Mouse (Mus musculus) macrophage (primary cell): ENCODE measurements around the gene Smarcd1. TPM values are rescaled to one million over a fixed set of nuclear protein-coding genes. Genes with fewer than 3 reads are reported as not detected.

Source experiments
- H3K27ac ChIP-seq: fragments of 350-480 bp; formaldehyde crosslinking; 2 replicates; pipeline ENCODE4 v1.9.0; 2021
- H3K36me3 ChIP-seq: fragments of 350-480 bp; formaldehyde crosslinking; 2 replicates; pipeline ENCODE4 v1.9.0; 2021; ENCODE audit errors: inconsistent target
- H3K4me3 ChIP-seq: fragments of 350-480 bp; formaldehyde crosslinking; 2 replicates; pipeline ENCODE4 v1.9.0; 2021; ENCODE audit errors: inconsistent target
- H3K79me2 ChIP-seq: fragments of 350-480 bp; formaldehyde crosslinking; 2 replicates; pipeline ENCODE4 v1.9.0; 2021; ENCODE audit errors: inconsistent target
- WGBS: methylation state at CpG from one replicate; pipeline ENCODE4 v1.1.7; 2026; ENCODE audit warnings: inconsistent platforms; ENCODE audit not compliant: missing documents; 5-methylcytosine and 5-hydroxymethylcytosine counted together
- polyA plus RNA-seq: library from polyadenylated mRNA; stranded (reverse); fragments of 250-400 nt; gene quantifications from 3 replicates; pipeline ENCODE4 v1.2.4, GENCODE M21; 2018; ENCODE audit warnings: inconsistent platforms

Gene Smarcd1
- polyA plus RNA-seq, 1 experiment from 2014 or later = 14.7 TPM

DNA sequence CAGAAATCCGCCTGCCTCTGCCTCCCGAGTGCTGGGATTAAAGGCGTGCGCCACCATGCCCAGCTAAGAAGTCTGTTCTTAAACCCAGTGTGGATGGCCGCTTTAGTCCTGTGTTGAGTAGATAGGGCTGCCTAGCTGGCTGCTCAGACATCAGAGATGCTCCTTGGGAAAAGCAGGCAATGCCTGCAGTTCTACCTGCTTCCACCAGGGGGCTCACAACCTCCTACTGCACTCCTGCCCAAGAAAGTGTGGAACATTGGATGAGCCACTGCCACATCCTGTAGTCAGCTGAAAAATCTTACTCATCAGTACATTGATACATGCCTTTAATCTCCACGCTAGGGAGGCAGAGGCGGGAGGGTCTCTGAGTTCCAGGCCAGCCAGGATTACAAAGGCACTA, 12.9 kb downstream of the Smarcd1 start:
- peaks cover 28% of the 10 kb centered on the region for H3K36me3 ChIP-seq
- no peaks in the 10 kb centered on the region for H3K79me2 ChIP-seq
- no peak overlapping the region for H3K4me3 ChIP-seq
- 57% methylated on average over 6 of the region's 7 CpGs for WGBS
- no peak overlapping the region for H3K27ac ChIP-seq

DNA sequence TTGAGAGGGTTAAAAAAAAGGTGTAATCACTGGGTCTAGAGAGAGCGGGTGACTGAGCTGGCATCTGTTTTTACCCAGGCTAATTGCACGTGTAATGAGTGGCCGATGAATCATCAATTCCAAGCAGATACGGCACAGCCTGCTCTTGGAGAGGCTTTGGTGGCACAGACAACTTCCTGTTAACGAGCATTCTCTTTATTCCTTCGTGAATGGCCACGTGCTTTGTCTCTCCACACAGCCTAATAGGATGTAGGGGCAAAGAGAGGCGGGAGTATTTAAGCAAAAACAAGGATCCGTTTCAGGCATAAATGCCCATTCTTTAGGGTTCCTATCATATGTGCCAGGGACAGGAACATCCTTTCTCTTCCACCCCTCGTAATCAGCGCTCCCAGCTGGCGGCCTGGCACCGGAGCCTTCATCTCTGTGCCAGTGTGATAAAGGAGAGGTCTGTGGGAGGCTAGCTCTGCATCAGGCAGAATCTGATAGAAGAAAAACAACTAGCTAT, 13.5 kb downstream of the Smarcd1 start:
- Histone ChIP-seq H3K4me3 (no peak overlapping the region), H3K27ac (no peak overlapping the region), H3K79me2 (no peaks in the 10 kb centered on the region), H3K36me3 (peaks cover 24% of the 10 kb centered on the region)
- 77% methylated on average over 13 of the region's 13 CpGs for WGBS

DNA sequence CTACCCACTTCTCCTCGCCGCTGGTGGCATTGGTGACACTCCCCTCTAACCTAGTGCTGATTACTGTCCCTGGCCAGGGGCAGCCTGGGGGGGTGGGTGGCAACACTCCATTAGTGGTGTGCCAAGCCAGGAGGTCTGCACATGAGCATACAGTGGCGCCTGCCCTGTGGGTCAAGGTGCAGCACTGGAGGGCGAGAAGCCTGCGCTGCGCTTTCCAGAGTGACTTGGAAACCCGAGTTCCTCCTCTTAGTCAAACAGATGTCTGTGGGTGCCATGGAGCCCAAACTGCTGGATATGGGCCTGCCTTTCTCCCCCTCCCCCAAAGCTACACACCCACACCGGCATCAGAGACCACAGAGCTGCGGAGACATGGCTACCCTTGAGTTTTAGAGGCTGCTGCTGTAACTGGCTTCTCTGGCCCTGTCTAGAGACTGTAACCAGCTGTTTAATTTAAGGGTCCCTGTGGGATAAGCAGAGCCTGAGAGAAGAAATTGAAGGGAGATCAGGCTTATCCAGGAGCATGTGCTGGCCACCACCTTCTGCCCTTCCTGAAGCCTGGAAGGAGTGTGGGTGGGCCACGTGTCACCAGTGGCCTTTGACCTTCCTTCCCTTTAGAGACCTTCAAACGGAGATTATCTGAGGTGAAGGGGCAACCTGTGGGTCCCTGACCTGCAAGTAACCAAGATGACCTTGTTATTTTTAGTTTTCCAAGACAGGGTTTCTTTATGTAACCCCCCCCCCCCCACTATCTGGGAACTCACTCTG, 14.2 kb downstream of the Smarcd1 start:
- H3K36me3 ChIP-seq = peaks cover 17% of the 10 kb centered on the region
- H3K4me3 ChIP-seq = no peak overlapping the region
- WGBS = 90% methylated on average over 11 of the region's 11 CpGs
- no peaks in the 10 kb centered on the region for H3K79me2 ChIP-seq
- no peak overlapping the region for H3K27ac ChIP-seq

DNA sequence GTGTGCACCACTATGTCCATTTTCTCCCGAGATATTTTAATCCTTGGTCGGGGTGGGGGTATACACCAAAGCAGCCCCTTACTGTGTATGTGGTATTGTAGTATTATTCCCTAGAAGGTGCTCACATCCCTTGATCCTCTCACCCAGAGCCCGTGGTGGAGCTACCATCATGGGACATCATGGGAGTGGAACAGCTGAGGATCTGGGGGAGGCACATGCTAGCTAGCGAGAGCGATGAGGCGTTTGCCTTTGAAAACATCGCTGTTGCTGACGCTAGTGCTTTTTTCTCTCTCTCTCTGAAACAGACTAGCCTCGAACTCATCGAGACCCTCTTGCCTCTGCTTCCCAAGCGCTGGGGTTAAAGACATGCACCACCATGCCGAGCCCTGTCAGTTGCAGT, 14.9 kb downstream of the Smarcd1 start:
- 95% methylated on average over 9 of the region's 12 CpGs for WGBS
- Histone ChIP-seq H3K27ac (no peak overlapping the region), H3K4me3 (no peak overlapping the region), H3K79me2 (no peaks in the 10 kb centered on the region), H3K36me3 (peaks cover 10% of the 10 kb centered on the region)

DNA sequence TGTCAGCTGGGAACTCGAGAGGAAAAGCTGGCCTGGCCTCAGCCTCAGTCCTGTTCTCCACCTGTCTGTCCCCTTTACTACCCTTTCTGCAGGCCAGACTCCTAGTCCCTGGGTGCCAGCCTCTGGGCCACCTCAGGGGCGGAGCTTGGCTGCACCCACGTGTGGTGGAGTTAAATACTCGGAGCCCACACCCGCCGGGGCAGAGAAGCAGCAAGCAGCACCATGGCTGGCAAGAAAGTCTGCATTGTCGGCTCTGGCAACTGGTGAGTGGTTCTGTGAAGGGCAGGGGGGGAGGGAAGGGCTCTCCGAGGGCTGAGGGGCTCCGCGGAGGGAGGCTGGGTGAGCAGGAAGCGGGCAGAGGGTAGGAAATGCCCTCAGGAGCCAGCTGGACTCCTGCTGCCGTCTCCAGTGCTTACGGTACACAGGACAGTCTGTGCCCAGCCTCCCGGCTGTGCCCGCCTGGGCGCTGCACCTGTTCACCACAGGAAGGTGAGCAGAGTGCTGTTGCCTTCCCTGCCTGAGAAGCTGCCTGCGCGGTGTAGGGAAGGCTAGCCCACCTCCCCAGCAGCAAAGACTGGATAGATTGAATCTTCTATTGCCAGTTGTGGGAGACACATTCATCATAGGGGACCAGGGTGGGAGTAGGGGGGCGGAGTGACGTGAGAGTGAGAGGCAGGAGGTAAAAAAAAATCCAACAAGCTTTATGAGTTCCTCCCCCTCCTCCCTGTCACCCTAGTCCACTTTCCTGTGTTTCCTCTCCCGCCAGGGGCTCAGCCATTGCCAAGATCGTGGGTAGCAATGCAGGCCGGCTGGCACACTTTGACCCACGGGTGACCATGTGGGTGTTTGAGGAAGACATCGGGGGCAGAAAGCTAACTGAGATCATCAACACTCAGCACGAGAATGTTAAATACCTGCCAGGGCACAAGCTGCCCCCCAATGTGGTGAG, 15.7 kb downstream of the Smarcd1 start, which contains the start of gene Gpd1:
Gpd1 (plus strand) TSS at position 130 of the 949 bp plus-strand sequence.
- WGBS = 28% methylated on average over 26 of the region's 26 CpGs
- no peak within 1 kb of the TSS for H3K4me3 ChIP-seq
- peaks cover 2% of the 10 kb centered on the region for H3K36me3 ChIP-seq
- no peaks in the 10 kb centered on the region for H3K79me2 ChIP-seq
- no peak within 1 kb of the TSS for H3K27ac ChIP-seq

DNA sequence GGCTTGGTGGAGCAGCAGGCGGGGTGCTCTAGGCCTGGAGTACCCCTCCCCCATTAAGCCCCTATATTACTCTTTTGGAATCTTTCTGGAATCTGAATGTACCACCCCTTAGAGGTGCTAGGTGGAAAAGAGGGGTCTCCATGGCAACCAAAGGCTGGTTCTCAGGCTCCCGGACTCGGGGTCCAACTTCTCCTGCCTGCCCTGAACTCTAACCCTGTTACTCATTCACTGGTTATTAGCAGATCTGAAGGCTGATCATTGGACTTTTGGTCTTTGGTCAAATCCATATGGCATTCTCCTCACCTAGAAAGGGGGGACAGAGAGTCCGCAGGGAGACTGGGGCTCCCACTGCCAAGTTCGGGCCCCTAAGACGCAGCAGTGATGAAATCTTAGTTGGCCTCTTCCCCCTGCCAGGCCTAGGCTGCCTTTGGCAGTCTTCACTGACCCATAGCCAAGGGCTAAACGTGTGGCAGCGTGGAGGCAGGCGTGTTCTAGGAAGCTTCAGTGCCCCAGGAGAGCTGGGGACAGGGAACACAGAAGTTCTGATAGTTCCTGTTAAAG, 16.6 kb downstream of the Smarcd1 start:
- Histone ChIP-seq H3K27ac (no peak overlapping the region), H3K79me2 (no peaks in the 10 kb centered on the region), H3K4me3 (no peak overlapping the region), H3K36me3 (no peaks in the 10 kb centered on the region)
- WGBS = 95% methylated on average over 9 of the region's 9 CpGs

DNA sequence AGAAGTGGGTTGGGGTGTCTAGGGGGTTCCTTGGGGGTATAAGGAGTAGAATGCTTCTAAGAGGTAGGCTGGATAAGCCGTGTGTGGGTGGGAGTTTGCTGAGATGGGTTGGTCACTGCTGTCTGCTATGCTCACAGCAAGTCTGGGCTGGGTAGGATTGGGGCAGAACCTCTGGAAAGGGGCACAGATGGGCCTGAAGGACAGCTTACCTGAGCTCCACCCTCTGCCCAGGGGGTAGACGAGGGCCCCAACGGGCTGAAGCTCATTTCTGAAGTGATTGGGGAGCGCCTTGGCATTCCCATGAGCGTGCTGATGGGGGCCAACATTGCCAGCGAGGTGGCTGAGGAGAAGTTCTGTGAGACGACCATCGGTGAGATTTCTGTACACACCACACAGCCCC, 17.9 kb downstream of the Smarcd1 start:
- no peak overlapping the region for H3K27ac ChIP-seq
- H3K4me3 ChIP-seq = no peak overlapping the region
- no peaks in the 10 kb centered on the region for H3K36me3 ChIP-seq
- WGBS = 89% methylated on average over 7 of the region's 8 CpGs
- H3K79me2 ChIP-seq = no peaks in the 10 kb centered on the region

DNA sequence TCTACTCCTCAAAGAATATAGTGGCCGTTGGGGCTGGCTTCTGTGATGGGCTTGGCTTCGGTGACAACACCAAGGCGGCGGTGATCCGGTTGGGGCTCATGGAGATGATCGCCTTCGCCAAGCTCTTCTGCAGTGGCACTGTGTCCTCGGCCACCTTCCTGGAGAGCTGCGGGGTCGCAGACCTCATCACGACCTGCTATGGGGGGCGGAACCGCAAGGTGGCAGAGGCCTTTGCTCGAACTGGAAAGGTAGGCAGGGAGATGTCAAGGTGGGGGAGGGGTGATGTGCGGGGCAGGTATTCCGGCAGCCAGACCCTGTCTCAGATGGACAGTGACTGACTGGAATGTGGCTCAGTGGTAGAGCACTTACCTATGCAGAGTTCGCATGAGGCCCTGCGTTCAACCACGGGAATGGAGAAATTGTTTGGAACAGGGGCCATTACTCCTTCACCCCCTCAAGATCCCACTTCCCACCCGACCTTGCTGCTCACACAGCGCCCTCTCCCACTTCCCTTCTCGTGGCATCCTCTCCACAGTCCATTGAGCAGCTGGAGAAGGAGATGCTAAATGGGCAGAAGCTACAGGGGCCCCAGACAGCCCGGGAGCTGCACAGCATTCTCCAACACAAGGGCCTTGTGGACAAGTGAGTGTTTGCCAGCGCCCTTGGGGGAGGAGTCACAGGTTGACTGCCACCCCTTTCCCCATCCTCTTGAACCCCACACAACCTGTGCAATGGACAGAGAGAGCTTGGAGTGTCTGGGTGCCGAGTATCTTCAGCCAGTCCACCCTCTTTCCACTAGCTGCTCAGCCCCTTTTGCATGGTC, 20.2 kb downstream of the Smarcd1 start:
- Histone ChIP-seq H3K79me2 (peaks cover 13% of the 10 kb centered on the region), H3K27ac (no peak overlapping the region), H3K36me3 (no peaks in the 10 kb centered on the region), H3K4me3 (no peak overlapping the region)
- WGBS = 86% methylated on average over 25 of the region's 25 CpGs

DNA sequence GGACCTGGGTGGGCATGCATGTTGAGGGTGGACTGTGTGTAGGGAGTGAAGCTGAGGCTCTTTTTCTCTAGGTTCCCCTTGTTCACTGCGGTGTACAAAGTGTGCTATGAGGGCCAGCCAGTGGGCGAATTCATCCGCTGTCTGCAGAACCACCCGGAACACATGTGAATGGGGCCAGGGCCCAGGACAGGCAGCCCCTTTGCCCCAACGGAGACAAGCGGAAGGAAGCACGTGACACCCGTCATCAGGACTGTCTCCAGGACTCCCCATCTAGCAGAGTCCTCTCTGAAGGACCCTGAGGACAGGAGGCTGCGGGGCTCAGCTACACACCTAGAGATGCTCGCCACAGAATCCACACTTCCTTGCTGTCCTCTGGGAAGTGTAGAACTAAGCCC, 21.2 kb downstream of the Smarcd1 start:
- peak overlapping the region; percentile 75; the same call in 1 of the 2 replicates for H3K4me3 ChIP-seq
- H3K79me2 ChIP-seq = peaks cover 23% of the 10 kb centered on the region
- WGBS = 60% methylated on average over 10 of the region's 10 CpGs
- peaks cover 8% of the 10 kb centered on the region for H3K36me3 ChIP-seq
- H3K27ac ChIP-seq = peak overlapping the region; percentile 92

DNA sequence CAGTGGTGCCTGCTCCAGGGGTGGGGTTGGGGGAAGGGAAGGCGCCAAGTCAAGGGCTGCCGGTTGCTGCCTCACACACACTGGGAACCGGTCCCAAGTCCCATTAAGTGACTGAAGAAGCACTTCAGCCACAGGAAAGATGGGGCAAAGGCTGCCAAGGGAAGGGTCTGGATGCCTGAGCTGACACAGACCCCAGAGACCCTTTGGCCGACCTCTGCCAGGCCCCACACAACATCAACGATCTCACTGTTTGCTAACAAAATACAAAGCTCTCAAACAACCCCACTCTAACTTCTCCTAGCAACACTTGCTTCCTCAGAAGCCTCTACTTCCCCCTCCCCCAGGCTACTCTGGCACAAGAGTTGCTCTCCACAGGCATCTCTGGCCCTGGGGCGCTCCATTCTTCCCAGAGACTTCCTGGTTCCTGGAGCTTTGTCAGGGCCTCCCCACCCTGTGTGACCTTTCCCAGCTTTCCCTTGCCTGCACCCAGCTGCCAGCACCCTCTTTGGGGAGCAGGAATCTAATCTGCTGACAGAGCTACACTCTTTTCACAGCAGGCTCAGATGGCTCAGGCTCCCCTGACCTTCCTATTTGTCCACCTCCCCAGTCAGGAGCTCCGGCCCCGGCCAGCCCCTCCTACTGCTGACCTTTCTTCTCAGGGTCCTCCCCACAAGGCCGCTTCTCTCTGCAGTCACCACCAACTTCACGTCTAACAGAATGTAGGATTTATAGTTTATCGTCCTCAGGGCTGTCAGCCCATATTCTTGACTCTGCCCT, 21.8 kb downstream of the Smarcd1 start:
- WGBS = 27% methylated on average over 11 of the region's 11 CpGs
- peak overlapping the region; percentile 75; the same call in 1 of the 2 replicates for H3K4me3 ChIP-seq
- peak overlapping the region; percentile 92 for H3K27ac ChIP-seq
- H3K36me3 ChIP-seq = peaks cover 14% of the 10 kb centered on the region
- peaks cover 27% of the 10 kb centered on the region for H3K79me2 ChIP-seq

DNA sequence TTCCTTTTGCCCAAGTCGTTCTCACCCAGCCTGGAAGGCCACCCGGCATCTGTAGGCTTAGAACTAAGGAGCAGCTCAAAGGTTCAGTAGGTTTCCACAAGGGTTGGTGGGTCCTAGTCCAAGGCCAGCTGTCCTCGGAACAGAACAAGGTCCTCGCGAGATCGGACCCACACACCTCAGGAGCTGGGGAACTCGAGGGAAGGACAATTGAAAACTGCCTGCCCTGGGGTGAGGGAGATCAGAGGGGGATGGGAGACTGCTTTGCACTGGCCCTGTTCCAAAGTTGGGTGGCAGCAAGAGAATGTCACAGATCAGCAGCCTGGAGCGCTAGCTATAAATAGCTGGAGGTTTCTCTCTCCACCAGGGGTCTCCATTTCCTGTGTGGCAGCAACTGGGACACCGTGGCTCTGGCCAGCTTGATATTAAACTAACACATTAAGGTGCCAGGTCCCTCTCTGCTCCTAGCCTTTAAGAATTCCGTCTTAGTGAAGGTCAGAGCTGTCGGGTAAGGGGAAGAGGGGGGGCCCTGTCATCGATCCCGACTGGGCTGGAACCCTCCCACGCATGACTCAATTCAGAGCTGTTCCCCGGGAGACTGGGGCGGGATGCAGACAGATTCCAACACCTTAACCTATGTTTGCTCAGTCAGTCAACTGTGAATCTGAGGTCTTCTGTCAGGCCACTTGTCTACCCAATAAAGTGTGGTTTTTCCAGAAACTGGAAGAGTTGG, 22.5 kb downstream of the Smarcd1 start:
- Histone ChIP-seq H3K27ac (peak overlapping the region; percentile 92), H3K79me2 (peaks cover 32% of the 10 kb centered on the region), H3K4me3 (peak overlapping the region; percentile 75), H3K36me3 (peaks cover 20% of the 10 kb centered on the region)
- 16% methylated on average over 16 of the region's 16 CpGs for WGBS

DNA sequence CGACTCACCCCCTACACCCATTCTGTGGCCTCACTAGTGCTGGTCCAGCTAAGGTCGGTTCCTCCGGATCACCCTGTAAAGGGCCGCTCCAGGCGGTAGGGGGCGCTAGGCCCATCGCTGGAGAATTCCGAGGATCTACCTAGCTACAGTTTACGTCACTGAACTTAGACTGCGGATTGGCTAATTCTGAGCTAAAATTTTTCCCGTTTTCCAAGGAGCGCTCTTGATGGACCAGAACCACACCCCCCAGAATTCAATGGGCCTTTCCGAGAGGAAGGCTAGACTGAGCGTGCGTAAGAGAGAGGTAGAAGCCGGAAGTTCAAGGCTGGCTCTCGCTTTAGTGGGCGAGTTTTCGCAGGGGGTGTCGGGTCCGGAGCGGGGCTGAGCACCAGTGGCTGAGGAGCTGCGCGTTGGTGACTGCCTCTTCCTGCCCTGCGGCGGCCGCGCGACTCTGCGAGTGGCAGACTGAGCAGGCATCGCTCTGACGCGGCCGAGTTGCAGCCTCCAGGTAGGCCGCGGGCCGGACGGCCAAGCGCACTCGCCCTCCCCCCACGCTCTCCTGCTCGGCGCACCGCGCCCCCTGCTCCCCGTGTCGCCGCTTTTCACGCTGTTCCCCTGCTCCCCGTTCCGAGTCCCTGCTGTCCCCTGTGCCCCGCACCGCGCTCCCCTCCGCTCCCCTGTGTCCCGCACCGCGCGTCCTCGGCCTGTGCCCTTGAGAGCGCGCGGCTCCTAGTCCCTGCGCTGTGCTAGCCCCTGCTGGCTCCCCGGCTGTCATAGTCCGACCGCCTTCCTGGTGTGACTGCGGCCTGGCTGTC, 23.6 kb downstream of the Smarcd1 start, which contains the start of gene Cox14:
Cox14 (plus strand) TSS at position 278 of the 815 bp plus-strand sequence.
- Histone ChIP-seq H3K36me3 (peaks cover 20% of the 10 kb centered on the region), H3K27ac (peak within 1 kb of the TSS; percentile 92), H3K4me3 (peak within 1 kb of the TSS; percentile 75), H3K79me2 (peaks cover 32% of the 10 kb centered on the region)
- under 1% methylated on average over 67 of the region's 68 CpGs for WGBS
